Mouse (Mus musculus): ENCODE measurements around the gene Gng2.

Gng2 gene

DNA sequence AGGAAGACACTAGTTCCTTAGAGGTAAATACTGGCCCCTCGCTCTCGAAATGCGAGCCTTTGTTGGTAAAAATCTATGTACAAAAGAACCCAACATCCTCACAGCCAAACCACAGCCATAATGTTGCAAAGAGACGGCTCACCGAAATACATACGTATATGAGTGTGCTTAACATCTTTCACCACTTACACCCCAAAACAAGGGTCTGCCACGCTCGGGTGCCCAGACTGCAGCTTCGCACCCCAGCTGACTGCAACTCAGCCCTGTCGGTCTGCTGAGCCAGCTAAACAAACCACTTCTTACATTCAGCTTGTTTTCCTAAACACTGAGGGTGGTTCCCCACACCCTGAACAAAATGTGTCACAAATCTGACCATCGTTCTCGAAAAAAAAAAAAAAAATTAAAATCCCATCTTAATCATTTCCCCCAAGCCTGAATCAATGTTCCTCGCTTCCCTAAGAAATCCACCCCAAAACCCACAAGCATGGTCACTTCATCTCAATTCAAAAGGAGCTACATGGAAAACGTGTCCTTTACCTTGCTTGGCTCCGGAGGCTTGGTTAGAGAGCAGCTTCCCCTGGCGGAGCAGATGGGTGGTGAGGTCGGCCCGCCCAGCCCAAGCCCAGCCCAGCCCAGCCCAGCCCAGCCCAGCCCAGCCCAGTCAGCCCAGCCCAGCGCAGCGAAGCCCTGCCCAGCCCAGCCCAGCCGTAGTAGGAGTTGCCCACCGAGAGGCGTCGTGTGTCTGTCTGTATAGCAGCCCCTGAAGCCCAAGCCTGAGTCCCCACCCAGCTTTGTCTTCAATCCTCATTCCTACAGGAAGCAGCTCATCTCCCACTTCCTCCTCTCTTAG is 781 bp downstream of the Gng2 start:
- no peak for DNase-seq (ENCODE audit: low spot score)

- no peak for DNase-seq (ENCODE audit: low spot score)
These were observed 2.4 kb downstream of the Gng2 start for GRCm38 (mm10) chr14:19974978-19975493.

DNA sequence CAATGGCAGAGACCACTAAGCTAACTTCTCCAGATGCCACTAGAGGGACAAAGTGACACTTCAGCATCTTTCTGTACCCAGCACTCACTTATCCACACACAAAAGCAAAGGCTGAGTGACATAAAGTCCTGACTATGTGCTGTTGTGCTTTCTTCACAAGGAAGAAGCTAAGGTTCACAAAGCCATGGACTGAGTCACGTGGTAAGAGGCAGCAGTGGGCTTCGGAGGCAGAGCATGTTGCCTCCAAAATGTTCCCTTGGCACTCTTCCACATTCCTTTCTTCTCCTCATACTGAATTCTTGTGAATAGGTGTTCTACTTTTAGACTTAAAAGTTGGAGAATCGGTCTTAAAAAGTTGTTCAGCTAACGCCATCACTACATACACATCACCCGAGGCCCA is 3.0 kb downstream of the Gng2 start:
- DNase-seq (ENCODE audit: low spot score): no peak

DNA sequence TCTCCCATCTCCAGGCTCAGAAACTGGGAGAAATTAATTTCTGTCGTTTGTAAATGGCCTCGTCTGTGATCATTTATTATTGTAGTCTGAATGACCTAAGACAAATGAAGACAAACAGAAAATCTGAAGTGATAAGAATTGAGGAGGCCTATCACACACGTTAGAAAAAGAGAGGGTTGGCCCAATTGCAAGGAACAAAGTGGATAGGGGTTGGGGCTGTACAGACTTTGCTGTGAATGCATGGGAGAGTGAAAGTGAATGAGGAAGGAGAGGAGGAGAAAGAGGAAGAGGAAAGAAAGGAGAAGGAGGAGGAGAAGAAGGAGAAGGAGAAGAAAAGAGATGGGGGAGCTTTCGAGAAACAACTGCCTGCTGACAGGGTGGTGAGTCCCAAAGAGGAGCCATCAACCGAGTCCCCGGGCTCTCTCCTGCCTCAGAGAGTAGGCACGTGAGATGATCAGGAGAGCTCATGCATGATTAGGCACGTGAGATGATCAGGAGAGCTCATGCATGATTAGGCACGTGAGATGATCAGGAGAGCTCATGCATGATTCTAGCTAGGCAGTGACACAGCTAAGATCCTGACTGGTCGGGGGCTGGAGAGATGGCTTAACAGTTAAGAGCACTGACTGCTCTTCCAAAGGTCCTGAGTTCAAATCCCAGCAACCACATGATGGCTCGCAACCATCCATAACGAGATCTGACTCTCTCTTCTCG is 5.0 kb downstream of the Gng2 start:
- no peak for DNase-seq (ENCODE audit: low spot score)

GRCm38 (mm10) chr14:19970845-19971244 is 6.6 kb downstream of the Gng2 start:
- DNase-seq (ENCODE audit: low spot score): no peak

DNA sequence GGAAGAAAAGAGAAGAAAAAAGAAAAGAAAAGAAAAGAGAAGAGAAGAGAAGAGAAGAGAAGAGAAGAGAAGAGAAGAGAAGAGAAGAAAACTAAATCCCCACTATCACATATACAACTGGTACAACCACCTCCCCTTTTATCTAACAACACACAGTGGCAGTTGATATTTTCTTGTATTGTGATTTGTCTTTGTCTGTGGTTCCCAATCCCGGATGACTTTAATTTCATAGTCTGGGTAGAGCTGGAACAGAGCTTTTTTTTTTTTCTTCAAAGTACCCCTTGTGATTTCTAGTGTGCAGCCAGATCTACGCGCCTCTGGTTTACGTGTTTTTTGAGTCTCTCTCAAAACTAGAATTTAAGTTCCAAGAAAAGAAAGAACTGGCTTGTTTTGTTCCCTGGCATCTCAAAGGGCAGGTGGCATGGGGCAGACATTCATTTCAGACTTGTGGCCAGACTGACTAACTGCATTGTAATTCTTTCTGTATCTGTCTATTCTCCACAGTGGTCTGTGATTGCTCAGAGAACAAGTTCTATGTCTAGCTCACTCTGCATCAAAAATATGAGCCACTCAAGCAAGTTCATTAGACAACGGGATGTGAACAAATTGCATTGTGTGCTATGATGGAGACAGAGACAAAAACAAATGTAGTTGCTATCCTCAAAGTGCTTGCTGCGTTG is 7.2 kb downstream of the Gng2 start:
- no peak for DNase-seq (ENCODE audit: low spot score)

- no peak for DNase-seq (ENCODE audit: low spot score)
These were observed 7.9 kb downstream of the Gng2 start for GRCm38 (mm10) chr14:19969566-19969965.

- no peak for DNase-seq (ENCODE audit: low spot score)
These were observed 8.4 kb downstream of the Gng2 start for GRCm38 (mm10) chr14:19969011-19969521.

- DNase-seq (ENCODE audit: low spot score): no peak
These were observed 9.0 kb downstream of the Gng2 start for GRCm38 (mm10) chr14:19968321-19969010.

DNA sequence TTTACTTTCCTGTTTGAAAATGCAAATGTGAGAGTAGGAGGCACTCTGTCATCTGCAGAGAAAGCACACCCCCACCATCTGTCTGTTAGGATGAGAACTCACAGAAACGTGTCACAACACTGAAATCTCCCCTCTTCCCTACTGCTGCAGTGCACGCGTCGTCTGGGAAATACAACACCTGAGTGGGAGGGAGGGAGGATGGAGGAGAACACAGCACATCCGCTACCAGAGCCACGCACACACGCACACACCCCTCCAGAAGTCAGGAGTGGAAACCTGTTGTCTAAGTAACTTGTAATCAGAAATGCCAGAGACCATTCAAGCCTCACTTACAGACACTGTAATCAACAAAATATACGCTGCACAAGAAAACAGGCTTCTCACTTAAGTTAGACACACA is 9.9 kb downstream of the Gng2 start:
- DNase-seq (ENCODE audit: low spot score): no peak

DNA sequence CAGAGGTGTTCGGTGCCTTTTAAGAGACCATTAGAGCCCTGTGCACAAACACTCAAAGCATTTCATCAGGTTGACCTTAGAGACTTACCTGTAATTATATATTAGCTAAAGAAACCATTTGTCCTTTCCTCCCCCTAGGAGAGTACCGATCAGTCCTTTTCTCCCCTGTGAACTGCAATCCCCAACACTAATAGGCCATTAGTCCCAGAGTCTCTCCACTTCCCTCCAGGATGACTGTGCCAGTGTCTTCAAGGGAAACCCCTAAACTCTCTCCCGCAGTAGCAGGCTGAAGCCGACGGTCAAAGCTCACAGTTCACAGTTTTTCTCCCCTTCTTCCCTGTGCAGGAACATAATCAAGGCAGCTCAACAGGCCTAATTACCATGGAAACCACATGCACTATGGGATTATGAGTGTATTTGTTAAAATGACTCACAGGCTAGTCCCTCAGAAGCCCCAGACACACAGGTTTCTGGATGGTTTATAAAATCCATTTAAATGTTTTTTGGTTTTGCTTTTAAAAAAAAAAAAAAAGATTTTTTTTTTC is 13.4 kb downstream of the Gng2 start:
- DNase-seq (ENCODE audit: low spot score): no peak

GRCm38 (mm10) chr14:19961924-19962915 is 15.2 kb downstream of the Gng2 start:
- no peak for DNase-seq (ENCODE audit: low spot score)

- DNase-seq (ENCODE audit: low spot score): no peak
These were observed 17.6 kb downstream of the Gng2 start for GRCm38 (mm10) chr14:19959860-19960259.

DNA sequence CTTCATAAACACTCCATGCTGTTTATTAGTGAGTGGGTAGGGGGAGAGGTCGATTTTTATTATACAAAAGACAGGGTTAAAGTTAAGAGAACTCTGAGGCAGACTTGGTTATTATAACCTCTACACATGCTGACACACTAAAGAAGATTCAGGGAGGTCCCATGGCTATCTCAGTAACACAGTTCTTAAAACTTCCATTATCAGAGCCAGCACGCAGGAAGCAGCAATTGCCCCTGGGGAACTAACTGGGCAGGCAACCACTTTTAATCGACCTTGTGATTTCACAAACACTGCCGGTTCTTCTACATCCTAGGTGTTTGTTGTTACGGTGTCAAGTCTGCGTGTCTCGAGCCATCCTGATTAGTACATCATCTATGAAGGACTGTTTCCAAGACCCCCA is 22.4 kb downstream of the Gng2 start:
- DNase-seq (ENCODE audit: low spot score): no peak

- DNase-seq (ENCODE audit: low spot score): no peak
These were observed 26.6 kb downstream of the Gng2 start for GRCm38 (mm10) chr14:19950812-19951211.

GRCm38 (mm10) chr14:19949475-19949874 is 28.0 kb downstream of the Gng2 start:
- no peak for DNase-seq (ENCODE audit: low spot score)

DNA sequence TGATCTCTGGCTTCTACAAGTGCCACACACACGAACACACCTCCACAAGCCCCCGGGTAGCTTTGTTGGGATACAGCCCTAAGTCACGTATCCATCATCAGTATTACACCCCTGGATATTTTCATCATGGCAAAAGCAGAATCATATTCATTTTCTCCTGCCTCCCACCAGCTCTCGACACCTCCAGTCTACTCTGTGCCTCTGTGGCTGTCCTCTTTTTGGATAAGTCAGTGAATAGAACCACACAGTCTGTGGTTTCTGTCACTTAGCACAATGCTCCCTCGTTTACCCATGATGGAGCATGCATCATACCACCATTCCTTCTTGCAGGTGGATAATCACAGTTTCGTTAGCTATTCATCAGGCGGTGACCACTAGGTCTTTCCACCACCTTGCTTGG is 31.2 kb downstream of the Gng2 start:
- no peak for DNase-seq (ENCODE audit: low spot score)

DNA sequence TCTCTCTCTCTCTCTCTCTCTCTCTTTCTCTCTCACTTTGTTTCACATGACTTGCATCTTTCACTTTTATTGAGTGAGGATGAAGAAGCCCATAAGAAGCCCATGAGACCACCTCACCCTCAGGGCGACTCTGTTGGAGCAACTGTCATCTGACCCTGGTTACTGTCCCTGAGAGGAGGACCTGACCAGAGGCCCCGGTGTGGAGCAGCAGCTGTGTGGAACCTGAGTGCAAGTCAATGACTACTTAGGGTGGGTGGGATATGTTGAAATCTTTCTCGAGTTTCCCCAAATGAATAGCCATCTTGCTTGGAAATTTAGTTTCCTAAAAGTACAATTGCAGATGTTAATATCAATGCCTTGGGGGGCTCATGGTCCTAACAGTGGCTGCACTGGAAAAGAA is 34.7 kb downstream of the Gng2 start:
- no peak for DNase-seq (ENCODE audit: low spot score)

GRCm38 (mm10) chr14:19942329-19942728 is 35.1 kb downstream of the Gng2 start:
- no peak for DNase-seq (ENCODE audit: low spot score)

DNA sequence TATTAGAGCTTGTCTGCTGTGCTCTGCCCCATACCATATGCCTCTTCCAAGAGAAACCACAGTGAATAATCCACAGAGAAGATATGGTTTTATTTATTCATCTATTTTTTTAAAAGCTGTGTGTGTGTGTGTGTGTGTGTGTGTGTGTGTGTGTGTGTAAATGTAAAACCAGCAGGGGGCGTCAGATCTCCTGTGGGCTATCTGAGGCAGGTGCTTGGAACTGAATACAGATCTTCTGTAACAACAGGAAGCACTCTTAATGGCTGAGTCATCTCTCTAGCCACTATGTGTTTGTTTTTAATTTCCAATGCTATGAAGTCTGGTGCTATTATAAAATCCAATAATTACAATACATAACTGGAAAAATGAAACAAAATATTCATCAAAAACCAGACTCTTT is 37.4 kb downstream of the Gng2 start:
- no peak for DNase-seq (ENCODE audit: low spot score)
